Mouse (Mus musculus) liver, embryonic 13.5 days (tissue): ENCODE measurements around the gene Mboat2. TPM values are rescaled to one million over a fixed set of nuclear protein-coding genes. Genes with fewer than 3 reads are reported as not detected.

Experiments used
- ATAC-seq: fragments of 200-750 bp; cut with Nextera tagmentation; 2 replicates; pipeline ENCODE4 v1.8.0; 2017; ENCODE audit warnings: low read depth, mild to moderate bottlenecking, moderate number of reproducible peaks, moderate library complexity
- DNase-seq: peaks from one replicate; pipeline ENCODE4 v3.0.0; 2022
- H3K27ac ChIP-seq: fragments of 300-500 bp; sonication (generic); 2 replicates; pipeline ENCODE4 v1.5.1; 2015; ENCODE audit warnings: moderate library complexity, mild to moderate bottlenecking, inconsistent platforms
- H3K27me3 ChIP-seq: fragments of 300-500 bp; sonication (generic); 2 replicates; pipeline ENCODE4 v1.6.1; 2015; ENCODE audit warnings: mild to moderate bottlenecking, inconsistent platforms
- H3K36me3 ChIP-seq: fragments of 300-500 bp; sonication (generic); 2 replicates; pipeline ENCODE4 v1.6.1; 2015; ENCODE audit warnings: mild to moderate bottlenecking, inconsistent platforms
- H3K4me1 ChIP-seq: fragments of 300-500 bp; sonication (generic); replicated peaks from 2 replicates; pipeline ENCODE4 v1.6.1; 2015; ENCODE audit warnings: inconsistent platforms
- H3K4me2 ChIP-seq: fragments of 300-500 bp; sonication (generic); 2 replicates; pipeline ENCODE4 v1.6.1; 2015; ENCODE audit warnings: inconsistent platforms, mild to moderate bottlenecking, moderate library complexity
- H3K4me3 ChIP-seq: fragments of 300-500 bp; sonication (generic); replicated peaks from 2 replicates; pipeline ENCODE4 v1.5.1; 2015; ENCODE audit warnings: mild to moderate bottlenecking, inconsistent platforms
- H3K9ac ChIP-seq: fragments of 300-500 bp; sonication (generic); 2 replicates; pipeline ENCODE4 v1.6.1; 2015; ENCODE audit warnings: mild to moderate bottlenecking, inconsistent platforms
- H3K9me3 ChIP-seq: fragments of 300-500 bp; sonication (generic); replicated peaks from 2 replicates; pipeline ENCODE4 v1.6.1; 2016; ENCODE audit warnings: inconsistent platforms
- WGBS: fragments of 180-500 bp; shearing (Covaris S2); methylation state at CpG from one replicate; pipeline ENCODE4 v1.1.7; 2015; ENCODE audit not compliant: insufficient replicate concordance; 5-methylcytosine and 5-hydroxymethylcytosine counted together
- polyA plus RNA-seq: library from polyadenylated mRNA; unstranded; fragments of >200 nt; fragmentation: Nextera tagmentation; extraction: Ambion mirVana; gene quantifications from 2 replicates; pipeline ENCODE4 v1.2.1, GENCODE M21; 2015

Mboat2 gene
- polyA plus RNA-seq, 1 experiment from 2014 or later: 5.3 TPM

- Histone ChIP-seq H3K4me2 (peak overlapping the region; percentile 100), H3K4me1 (peaks cover 34% of the 10 kb centered on the region), H3K36me3 (no peaks in the 10 kb centered on the region), H3K4me3 (peak overlapping the region; percentile 83), H3K27me3 (peaks cover 18% of the 10 kb centered on the region), H3K9ac (peak overlapping the region; percentile 81), H3K9me3 (no peaks in the 10 kb centered on the region), H3K27ac (no peak overlapping the region)
- peak; percentile 32 for DNase-seq
- under 1% methylated on average over 32 of the region's 32 CpGs for WGBS
- ATAC-seq: no peak; the same call in 1 of the 2 replicates
Measured at GRCm38 (mm10) chr12:24831964-24832427, 1.3 kb downstream of the Mboat2 start.

- ATAC-seq: no peak
- Histone ChIP-seq H3K27me3 (peaks cover 18% of the 10 kb centered on the region), H3K36me3 (no peaks in the 10 kb centered on the region), H3K27ac (no peak overlapping the region), H3K9ac (peak overlapping the region; percentile 81), H3K4me3 (peak overlapping the region; percentile 83), H3K4me2 (peak overlapping the region; percentile 100), H3K4me1 (peaks cover 34% of the 10 kb centered on the region), H3K9me3 (no peaks in the 10 kb centered on the region)
- DNase-seq: no peak
- WGBS: 41% methylated on average over 2 of the region's 2 CpGs
Measured at GRCm38 (mm10) chr12:24832438-24832837, 1.8 kb downstream of the Mboat2 start.

GRCm38 (mm10) chr12:24837947-24838346 lies 7.3 kb downstream of the Mboat2 start:
- H3K27me3 ChIP-seq: peaks cover 4% of the 10 kb centered on the region; the same call in 1 of the 2 replicates
- no peak overlapping the region for H3K9ac ChIP-seq
- H3K27ac ChIP-seq: no peak overlapping the region
- 72% methylated on average over 2 of the region's 2 CpGs for WGBS
- H3K4me2 ChIP-seq: no peak overlapping the region
- no peaks in the 10 kb centered on the region for H3K36me3 ChIP-seq
- peaks cover 22% of the 10 kb centered on the region for H3K4me1 ChIP-seq
- DNase-seq: no peak
- no peaks in the 10 kb centered on the region for H3K9me3 ChIP-seq
- no peak for ATAC-seq
- H3K4me3 ChIP-seq: no peak overlapping the region

- Histone ChIP-seq H3K4me1 (peaks cover 33% of the 10 kb centered on the region), H3K27ac (no peak overlapping the region)
- DNase-seq: no peak
Measured at GRCm38 (mm10) chr12:24841115-24841879, 10.6 kb downstream of the Mboat2 start.

GRCm38 (mm10) chr12:24842299-24842910 lies 11.7 kb downstream of the Mboat2 start:
- peaks cover 33% of the 10 kb centered on the region for H3K4me1 ChIP-seq
- no peak overlapping the region for H3K4me3 ChIP-seq
- H3K36me3 ChIP-seq: no peaks in the 10 kb centered on the region
- no peak overlapping the region for H3K9ac ChIP-seq
- H3K9me3 ChIP-seq: no peaks in the 10 kb centered on the region
- WGBS: 79% methylated on average over 11 of the region's 11 CpGs
- no peak overlapping the region for H3K4me2 ChIP-seq
- ATAC-seq (no peak), DNase-seq (no peak)
- H3K27ac ChIP-seq: no peak overlapping the region
- no peaks in the 10 kb centered on the region; the same call in 1 of the 2 replicates for H3K27me3 ChIP-seq

More at GRCm38 (mm10) chr12:24841115-24841879, 10.6 kb downstream of the Mboat2 start:
- Histone ChIP-seq H3K9ac (no peak overlapping the region), H3K36me3 (no peaks in the 10 kb centered on the region), H3K27me3 (no peaks in the 10 kb centered on the region; the same call in 1 of the 2 replicates), H3K4me2 (no peak overlapping the region), H3K9me3 (no peaks in the 10 kb centered on the region), H3K4me3 (no peak overlapping the region)
- ATAC-seq: no peak
- WGBS: 74% methylated on average over 9 of the region's 9 CpGs

GRCm38 (mm10) chr12:24843395-24844072 lies 12.9 kb downstream of the Mboat2 start:
- Histone ChIP-seq H3K9ac (no peak overlapping the region), H3K9me3 (no peaks in the 10 kb centered on the region), H3K4me3 (no peak overlapping the region), H3K4me1 (peaks cover 24% of the 10 kb centered on the region), H3K36me3 (no peaks in the 10 kb centered on the region), H3K27me3 (no peaks in the 10 kb centered on the region; the same call in 1 of the 2 replicates), H3K4me2 (no peak overlapping the region), H3K27ac (no peak overlapping the region)
- ATAC-seq (no peak), DNase-seq (no peak)
- 43% methylated on average over 7 of the region's 7 CpGs for WGBS

- H3K27me3 ChIP-seq: no peaks in the 10 kb centered on the region; the same call in 1 of the 2 replicates
- no peak overlapping the region for H3K4me2 ChIP-seq
- no peaks in the 10 kb centered on the region for H3K36me3 ChIP-seq
- H3K9me3 ChIP-seq: no peaks in the 10 kb centered on the region
- DNase-seq (no peak), ATAC-seq (peak; percentile 47; the same call in 1 of the 2 replicates)
- H3K4me3 ChIP-seq: no peak overlapping the region
- no peak overlapping the region for H3K9ac ChIP-seq
- WGBS: 48% methylated on average over 4 of the region's 4 CpGs
- no peak overlapping the region for H3K27ac ChIP-seq
- peaks cover 24% of the 10 kb centered on the region for H3K4me1 ChIP-seq
Measured at GRCm38 (mm10) chr12:24845344-24845743, 14.7 kb downstream of the Mboat2 start.

GRCm38 (mm10) chr12:24848107-24848506 lies 17.4 kb downstream of the Mboat2 start:
- WGBS: 76% methylated on average over 5 of the region's 5 CpGs

GRCm38 (mm10) chr12:24857354-24857753 lies 26.7 kb downstream of the Mboat2 start:
- no peak for DNase-seq
- H3K27me3 ChIP-seq: no peaks in the 10 kb centered on the region
- H3K4me3 ChIP-seq: no peak overlapping the region
- H3K36me3 ChIP-seq: no peaks in the 10 kb centered on the region
- peaks cover 22% of the 10 kb centered on the region for H3K4me1 ChIP-seq
- H3K9me3 ChIP-seq: no peaks in the 10 kb centered on the region
- ATAC-seq: no peak
- no peak overlapping the region for H3K27ac ChIP-seq
- 72% methylated on average over 5 of the region's 5 CpGs for WGBS
- no peak overlapping the region for H3K4me2 ChIP-seq
- no peak overlapping the region for H3K9ac ChIP-seq

More at GRCm38 (mm10) chr12:24848107-24848506, 17.4 kb downstream of the Mboat2 start:
- ATAC-seq (no peak), DNase-seq (no peak)
- Histone ChIP-seq H3K27ac (no peak overlapping the region), H3K4me1 (peaks cover 20% of the 10 kb centered on the region), H3K9ac (no peak overlapping the region), H3K4me2 (no peak overlapping the region), H3K36me3 (no peaks in the 10 kb centered on the region), H3K9me3 (no peaks in the 10 kb centered on the region), H3K4me3 (no peak overlapping the region), H3K27me3 (no peaks in the 10 kb centered on the region; the same call in 1 of the 2 replicates)

GRCm38 (mm10) chr12:24859357-24859756 lies 28.7 kb downstream of the Mboat2 start:
- Histone ChIP-seq H3K36me3 (no peaks in the 10 kb centered on the region), H3K4me2 (no peak overlapping the region), H3K9me3 (no peaks in the 10 kb centered on the region), H3K9ac (no peak overlapping the region), H3K4me1 (peaks cover 22% of the 10 kb centered on the region), H3K27ac (no peak overlapping the region), H3K4me3 (no peak overlapping the region), H3K27me3 (no peaks in the 10 kb centered on the region)
- 74% methylated on average over 7 of the region's 7 CpGs for WGBS
- DNase-seq (no peak), ATAC-seq (no peak)

GRCm38 (mm10) chr12:24860436-24860835 lies 29.8 kb downstream of the Mboat2 start:
- Histone ChIP-seq H3K4me3 (no peak overlapping the region), H3K36me3 (no peaks in the 10 kb centered on the region), H3K9ac (no peak overlapping the region), H3K4me2 (no peak overlapping the region), H3K27ac (no peak overlapping the region), H3K4me1 (peaks cover 18% of the 10 kb centered on the region), H3K27me3 (no peaks in the 10 kb centered on the region), H3K9me3 (no peaks in the 10 kb centered on the region)
- no peak for ATAC-seq
- WGBS: 83% methylated on average over 9 of the region's 9 CpGs
- DNase-seq: no peak
